Mouse (Mus musculus) hindlimb bud, embryonic 11.5 days (tissue): ENCODE measurements at regions not wholly inside any gene's neighbourhood (a gene's known extent, or its start where the extent isn't known, plus 50 kb on each side); places are given as distances from the start of the nearest gene placed in this dataset.
A peak's percentile ranks its signal among the peaks of the same experiment; 100 is the strongest.
"Not testable (repeated sequence)": the region's sequence is repeated elsewhere in the genome, so short reads cannot be mapped to it uniquely, and the experiment has no call there.

Experiments used
- DNase-seq: peaks from one replicate; pipeline ENCODE4 v3.0.0-alpha.2; 2012; ENCODE audit warnings: low read depth, low spot score; ENCODE audit errors: extremely low spot score

DNA sequence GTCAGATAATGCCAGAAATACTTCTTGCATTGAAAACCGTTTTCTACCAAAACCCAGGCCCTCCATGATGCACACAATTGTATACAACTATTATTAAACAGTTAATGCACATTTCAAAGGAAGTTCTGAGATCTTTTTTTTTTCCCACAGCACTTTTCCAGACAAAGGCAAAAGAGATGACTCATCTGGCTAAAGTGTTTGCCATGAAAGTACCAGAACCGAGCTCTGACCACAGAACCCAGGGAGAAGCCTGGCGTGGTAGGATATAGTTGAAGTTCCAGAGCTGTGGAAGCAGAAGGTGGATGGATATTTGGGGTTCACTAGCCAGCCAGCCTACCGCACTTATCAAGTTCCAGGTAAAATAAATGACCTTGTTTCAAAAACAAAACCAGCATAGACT is 146.0 kb downstream of the Nuak1 start:
- no peak for DNase-seq

DNA sequence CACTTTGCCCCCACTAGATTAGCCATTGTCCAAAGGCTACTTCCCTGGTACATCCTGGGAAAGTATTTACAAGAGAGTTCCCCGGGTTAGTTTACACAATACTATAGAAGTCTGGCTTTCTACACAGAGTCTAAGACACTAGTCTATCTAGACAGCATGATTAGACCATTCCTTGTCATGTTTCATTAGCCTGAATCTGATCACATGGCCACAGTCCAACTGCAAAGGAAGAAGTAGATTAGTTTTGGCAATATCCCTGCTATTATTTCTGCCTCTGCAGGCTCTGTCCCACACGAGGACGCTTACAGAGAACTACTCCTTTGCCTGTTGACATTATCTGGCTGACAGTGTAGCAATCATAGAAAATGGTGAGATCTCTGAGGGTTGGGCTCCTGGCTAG is 144.2 kb downstream of the Nuak1 start:
- DNase-seq, result no peak

DNA sequence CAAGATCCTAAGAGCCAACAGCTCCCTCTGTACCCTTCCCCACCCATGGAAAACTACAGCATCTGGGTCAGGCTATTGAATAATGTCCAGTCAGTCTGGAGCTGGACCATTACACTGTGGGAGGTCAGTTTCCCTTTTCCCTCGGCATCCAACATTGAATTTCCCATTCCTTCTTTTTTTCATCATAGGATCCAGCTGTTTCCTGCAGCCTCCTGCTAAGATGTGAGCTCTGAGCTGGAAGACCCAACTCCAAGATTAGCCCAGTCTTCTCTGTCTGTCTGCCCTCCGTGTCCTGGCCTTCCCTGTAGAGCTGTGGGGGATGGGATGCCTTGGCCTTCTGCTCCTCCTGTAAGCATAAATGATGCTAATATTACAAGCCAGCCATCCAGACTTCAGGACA is 138.8 kb downstream of the Nuak1 start:
- DNase-seq, result no peak

DNA sequence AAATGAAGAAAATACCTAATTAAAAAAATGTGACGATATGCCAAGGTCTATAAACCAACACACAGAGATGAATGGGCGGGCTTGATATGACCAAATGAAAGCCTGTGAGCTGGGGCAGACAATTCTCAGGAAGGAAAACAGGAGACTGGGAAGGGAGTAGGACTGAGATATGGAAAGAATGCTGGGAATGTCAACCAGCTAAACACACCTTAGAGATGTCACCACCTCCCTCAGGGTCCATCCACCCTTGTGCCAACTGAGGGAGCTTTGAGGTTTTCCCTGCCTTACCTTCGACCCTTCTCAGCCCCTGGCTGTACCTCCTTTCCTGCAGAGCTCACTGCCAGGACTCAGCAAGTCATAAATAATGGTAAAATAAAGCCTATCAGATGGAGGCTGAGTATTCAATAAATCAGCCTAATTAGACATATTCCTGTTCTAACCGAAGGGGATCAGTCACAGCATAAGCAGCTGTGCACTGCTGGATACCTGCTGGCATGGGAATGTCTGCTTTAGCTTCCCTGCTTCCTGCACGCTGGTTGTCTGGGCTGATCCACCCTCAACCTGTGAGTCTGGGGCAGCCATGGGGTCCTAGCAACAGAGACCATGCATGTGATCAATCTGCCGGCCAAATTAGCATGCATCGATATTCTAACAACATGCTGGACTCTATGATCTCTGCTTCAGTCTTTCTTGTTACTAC is 137.4 kb downstream of the Nuak1 start:
- peak; percentile 31 for DNase-seq

DNA sequence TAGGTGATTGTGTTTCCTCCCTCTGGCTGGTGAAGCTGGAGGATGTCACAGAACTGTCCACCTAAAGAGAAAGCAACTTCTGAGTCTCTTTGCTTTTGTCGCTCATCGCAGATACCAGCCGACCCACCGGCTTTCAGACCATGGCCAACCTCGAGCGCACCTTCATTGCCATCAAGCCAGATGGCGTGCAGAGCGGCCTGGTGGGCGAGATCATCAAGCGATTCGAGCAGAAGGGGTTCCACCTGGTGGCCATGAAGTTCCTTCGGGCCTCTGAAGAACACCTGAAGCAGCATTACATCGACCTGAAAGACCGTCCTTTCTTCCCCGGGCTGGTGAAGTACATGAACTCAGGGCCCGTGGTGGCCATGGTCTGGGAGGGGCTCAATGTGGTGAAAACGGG is 131.7 kb downstream of the Nuak1 start:
- DNase-seq, result not testable (repeated sequence)

DNA sequence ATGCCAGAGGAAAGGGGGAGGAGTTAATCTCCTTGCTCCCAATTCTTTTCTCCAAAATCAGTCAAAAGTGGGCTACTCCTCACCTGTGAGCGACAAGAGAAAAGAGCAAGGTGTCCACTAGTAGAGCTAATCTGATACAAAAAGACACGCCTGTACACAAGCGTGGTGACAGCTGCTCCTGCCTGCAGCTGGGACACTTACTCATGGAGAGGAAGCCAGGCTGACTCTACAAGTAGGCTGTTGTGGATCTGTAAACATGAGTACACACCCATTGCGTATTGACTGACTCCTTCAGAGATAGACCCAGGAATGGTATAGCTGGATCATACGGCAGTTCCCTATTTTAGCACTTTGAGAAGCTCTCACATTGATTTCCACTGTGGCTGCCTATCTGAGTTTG is 129.7 kb downstream of the Nuak1 start:
- no peak for DNase-seq

DNA sequence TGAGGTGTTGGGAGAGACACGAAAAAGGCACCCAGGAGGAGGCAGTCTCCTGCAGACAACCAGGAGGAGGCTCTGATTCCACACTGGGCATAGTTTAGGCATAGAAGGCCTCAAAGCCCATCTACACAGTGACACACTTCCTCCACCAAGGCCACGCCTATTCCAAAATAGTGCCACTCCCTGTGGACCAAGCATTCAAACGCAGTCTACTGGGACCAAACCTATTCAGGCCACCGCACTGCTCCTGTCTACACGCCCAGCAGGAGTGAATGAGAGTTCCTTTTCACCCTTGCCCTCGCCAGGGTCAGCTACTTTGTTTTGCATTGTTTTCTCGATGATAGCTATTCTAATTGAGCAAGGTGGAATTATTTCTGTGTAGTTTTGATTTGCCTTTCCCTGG is 127.7 kb downstream of the Nuak1 start:
- DNase-seq, result no peak

DNA sequence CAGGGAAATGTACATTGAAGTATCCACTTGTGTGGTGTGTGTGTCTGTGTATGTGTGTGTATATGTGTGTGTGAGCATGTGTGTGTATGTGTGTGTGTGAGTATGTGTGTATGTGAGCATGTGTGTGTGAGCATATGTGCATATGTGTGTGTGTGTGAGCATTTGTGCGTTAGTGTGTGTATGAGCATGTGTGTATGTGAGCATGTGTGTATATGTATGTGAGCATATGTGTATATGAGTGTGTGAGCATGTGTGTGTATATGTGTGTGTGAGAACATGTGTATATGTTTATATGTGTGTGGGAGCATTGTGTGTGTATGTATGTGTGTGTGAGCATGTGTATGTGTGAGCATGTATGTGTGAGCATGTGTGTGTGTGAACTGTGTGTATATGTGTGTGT is 123.5 kb downstream of the Nuak1 start:
- DNase-seq, result no peak

DNA sequence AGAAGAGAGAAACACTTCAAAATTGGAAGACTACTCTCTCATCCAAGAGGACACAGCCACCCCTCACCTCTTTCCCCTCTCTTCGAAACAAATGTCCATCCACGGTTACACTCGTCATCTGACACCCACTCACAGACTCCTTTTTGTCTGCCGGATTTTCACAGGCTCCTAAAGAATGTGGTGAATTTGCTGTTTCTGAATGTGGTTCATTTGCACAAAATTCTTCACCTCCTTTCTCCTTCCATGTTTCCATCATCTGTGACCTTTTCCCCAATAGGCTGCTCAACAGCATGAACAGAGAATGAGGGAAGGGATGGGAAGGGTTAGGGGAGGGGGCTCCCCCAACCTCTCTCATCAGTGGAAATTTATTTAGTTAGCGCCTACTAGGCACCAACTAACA is 122.4 kb downstream of the Nuak1 start:
- no peak for DNase-seq
